Comparison of ENCODE assay signal across 30 mouse cellular contexts in the genomic region with DNA sequence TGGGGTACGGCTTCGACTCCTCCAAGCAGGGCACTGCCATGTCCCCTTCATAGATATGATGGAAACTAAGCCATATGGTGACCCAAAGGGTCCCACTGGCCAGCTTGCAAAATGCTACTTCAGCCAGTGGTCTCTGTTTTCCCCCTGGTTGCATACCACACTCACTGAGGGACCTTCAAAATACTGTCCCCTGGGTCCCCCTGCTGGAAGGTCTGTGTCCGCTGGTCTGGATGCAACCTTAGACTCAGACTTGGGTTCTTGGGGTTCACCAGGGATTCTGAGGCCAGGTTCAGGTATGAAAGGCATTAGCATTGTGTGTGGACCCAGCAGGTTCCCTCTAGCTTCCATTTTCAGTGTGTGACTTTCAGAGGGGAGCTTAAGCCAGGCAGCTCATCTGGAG. TPM values are rescaled to one million over a fixed set of nuclear protein-coding genes. Genes with fewer than 3 reads are reported as not detected.
A peak's percentile ranks its signal among the peaks of the same experiment; 100 is the strongest.
DNase-seq lines count a peak whose midpoint lies in the region; ATAC-seq and TF ChIP-seq lines count a peak whose summit lies in the region.
"Had no signal": no experiment of that assay in that cellular context is flagged by ENCODE, and none has a peak within 500 bp of the region (broad histone marks: within the 10 kb centered on the region; RNA-seq: fewer than 3 reads in every experiment).

No protein-coding gene starts in this region.

- TF ChIP-seq POLR2A in CH12.LX (IDR thresholded peaks at IDR 0.05; ENCODE audit: low read depth, low read length): no peak

- in situ Hi-C loops in CH12.LX (cut with MboI; ENCODE audit: low pct_ligation_motif_present, low pct_unique_long_range_greater_than_20kb, low sequenced_read_pairs): no loop called here

- TF ChIP-seq EP300 in liver, postnatal 0 days (IDR thresholded peaks at IDR 0.05; ENCODE audit: low read depth): no peak
- no peak for TF ChIP-seq EP300 in CH12.LX (IDR thresholded peaks at IDR 0.05; ENCODE audit: low read length)

- peaks cover 4% of the 10 kb centered on the region; the same call in 1 of the 2 replicates for H3K27me3 ChIP-seq in hindbrain, postnatal 0 days (ENCODE audit: insufficient read depth, low read length)
- peaks cover 28% of the 10 kb centered on the region for H3K27me3 ChIP-seq in hindbrain, embryonic 12.5 days
- H3K27me3 ChIP-seq in liver, postnatal 0 days (ENCODE audit: insufficient read depth, low read length): peaks cover 8% of the 10 kb centered on the region; the same call in 1 of the 2 replicates
- H3K27me3 ChIP-seq in liver, embryonic 12.5 days (replicated peaks): peaks cover 46% of the 10 kb centered on the region
- H3K27me3 ChIP-seq in CH12.LX (replicated peaks): peaks cover 76% of the 10 kb centered on the region

- DNase-seq in hindbrain, postnatal 0 days (ENCODE audit: low spot score): peak; percentile 17
- DNase-seq in liver, postnatal 0 days: no peak
- DNase-seq in A20 (ENCODE audit: low read depth, low spot score) (peak; percentile 13), CH12.LX (ENCODE audit: extremely low read depth) (no peak)
- no peak for DNase-seq in cerebellum, adult 9-11 months
- no peak for DNase-seq in spleen, postnatal 4 days (ENCODE audit: low spot score in 2 of 2)
- DNase-seq: adrenal gland, adult 2 months; cerebellum, adult 11 months; gastrocnemius, adult 2 months; kidney, adult 9 months; kidney, postnatal 36 days; left cerebral cortex, postnatal 4 days; lung, postnatal 4 days; right cerebral cortex, postnatal 25 days; spleen, adult 18-20 months; thymus, postnatal 14 days had no signal

- no peaks in the 10 kb centered on the region for H3K79me2 ChIP-seq in CH12.LX (replicated peaks; ENCODE audit: control insufficient read depth, extremely low read depth, insufficient read depth, poor library complexity, severe bottlenecking)

- no peaks in the 10 kb centered on the region for H3K4me1 ChIP-seq in hindbrain, postnatal 0 days (ENCODE audit: insufficient read depth, low read length)
- no peaks in the 10 kb centered on the region for H3K4me1 ChIP-seq in hindbrain, embryonic 12.5 days
- no peaks in the 10 kb centered on the region for H3K4me1 ChIP-seq in liver, postnatal 0 days (ENCODE audit: insufficient read depth)
- no peaks in the 10 kb centered on the region for H3K4me1 ChIP-seq in liver, embryonic 12.5 days
- no peaks in the 10 kb centered on the region for H3K4me1 ChIP-seq in CH12.LX (ENCODE audit: control insufficient read depth in 1 of 2, insufficient read depth in 2 of 2)
- H3K4me1 ChIP-seq: embryonic facial prominence, embryonic 13.5 days; forebrain, embryonic 13.5 days had no signal

- H3K9me3 ChIP-seq in hindbrain, postnatal 0 days (ENCODE audit: low read length): no peaks in the 10 kb centered on the region
- H3K9me3 ChIP-seq in hindbrain, embryonic 12.5 days (replicated peaks): no peaks in the 10 kb centered on the region
- H3K9me3 ChIP-seq in liver, postnatal 0 days (ENCODE audit: low read length): no peaks in the 10 kb centered on the region
- H3K9me3 ChIP-seq in liver, embryonic 12.5 days (replicated peaks): no peaks in the 10 kb centered on the region
- H3K9me3 ChIP-seq in CH12.LX (replicated peaks; ENCODE audit: low read length): no peaks in the 10 kb centered on the region
- H3K9me3 ChIP-seq: embryonic facial prominence, embryonic 13.5 days; forebrain, embryonic 13.5 days; hindbrain, embryonic 13.5 days; limb, embryonic 15.5 days; lung, embryonic 15.5 days had no signal

- no peak overlapping the region for H3K9ac ChIP-seq in hindbrain, postnatal 0 days (replicated peaks; ENCODE audit: low read length)
- H3K9ac ChIP-seq in hindbrain, embryonic 12.5 days: no peak overlapping the region
- H3K9ac ChIP-seq in liver, postnatal 0 days (replicated peaks): no peak overlapping the region
- H3K9ac ChIP-seq in liver, embryonic 12.5 days: no peak overlapping the region
- H3K9ac ChIP-seq in CH12.LX (ENCODE audit: insufficient read depth, low read depth): no peak overlapping the region
- H3K9ac ChIP-seq: embryonic facial prominence, embryonic 13.5 days; forebrain, embryonic 13.5 days; hindbrain, embryonic 13.5 days; limb, embryonic 15.5 days; lung, embryonic 15.5 days had no signal

- 0 out of 2 replicates have a peak, but pooled peaks have one; percentile 26 for TF ChIP-seq CTCF in hindbrain, postnatal 0 days (IDR thresholded peaks at IDR 0.05; ENCODE audit: low read depth)
- TF ChIP-seq CTCF in liver, postnatal 0 days (IDR thresholded peaks at IDR 0.05; ENCODE audit: low read depth): peak; percentile 27; the same call in 1 of the 2 replicates
- TF ChIP-seq CTCF in CH12.LX (conservative IDR thresholded peaks at IDR 0.05 in 1 of 2, IDR thresholded peaks at IDR 0.05 in 1 of 2; ENCODE audit: low read depth in 2 of 2, low read length in 2 of 2): peak in 1 of 2 experiments; percentile 38; a peak in 2 of 4 replicates

- H3K36me3 ChIP-seq in hindbrain, postnatal 0 days (ENCODE audit: insufficient read depth, low read length): no peaks in the 10 kb centered on the region
- no peaks in the 10 kb centered on the region for H3K36me3 ChIP-seq in hindbrain, embryonic 12.5 days
- no peaks in the 10 kb centered on the region for H3K36me3 ChIP-seq in liver, postnatal 0 days (replicated peaks; ENCODE audit: insufficient read depth, low read length)
- H3K36me3 ChIP-seq in liver, embryonic 12.5 days: no peaks in the 10 kb centered on the region
- H3K36me3 ChIP-seq in CH12.LX (replicated peaks in 1 of 2; ENCODE audit: control insufficient read depth in 1 of 2, insufficient read depth in 1 of 2, low read length in 1 of 2): no peaks in the 10 kb centered on the region
- H3K36me3 ChIP-seq: embryonic facial prominence, embryonic 13.5 days; hindbrain, embryonic 13.5 days; limb, embryonic 15.5 days; lung, embryonic 15.5 days had no signal

- TF ChIP-seq RAD21 in CH12.LX (IDR thresholded peaks at IDR 0.05; ENCODE audit: low read depth, low read length): peak; percentile 5

- H3K4me2 ChIP-seq in hindbrain, postnatal 0 days (ENCODE audit: low read depth, low read length): no peak overlapping the region
- no peak overlapping the region for H3K4me2 ChIP-seq in hindbrain, embryonic 12.5 days (replicated peaks)
- H3K4me2 ChIP-seq in liver, postnatal 0 days (ENCODE audit: low read depth, low read length): no peak overlapping the region
- H3K4me2 ChIP-seq in liver, embryonic 12.5 days: no peak overlapping the region
- H3K4me2 ChIP-seq in CH12.LX (ENCODE audit: insufficient read depth, low read depth, poor library complexity, severe bottlenecking): no peak overlapping the region
- H3K4me2 ChIP-seq: embryonic facial prominence, embryonic 13.5 days; forebrain, embryonic 13.5 days; heart, embryonic 11.5 days; hindbrain, embryonic 13.5 days; limb, embryonic 15.5 days; lung, embryonic 15.5 days had no signal

- 72% methylated on average over 3 of the region's 3 CpGs for WGBS in hindbrain, postnatal 0 days
- 65% methylated on average over 3 of the region's 3 CpGs for WGBS in hindbrain, embryonic 12.5 days
- WGBS in liver, postnatal 0 days (ENCODE audit: insufficient replicate concordance): 69% methylated on average over 3 of the region's 3 CpGs
- WGBS in liver, embryonic 12.5 days (ENCODE audit: insufficient replicate concordance): 55% methylated on average over 3 of the region's 3 CpGs

- dilution Hi-C loops in CH12.LX (cut with MboI; ENCODE audit: extremely low pct_ligation_motif_present, extremely low pct_unique_long_range_greater_than_20kb, low sequenced_read_pairs): loop anchor here (10.0 kb wide), 1 partner anchor 48 kb away; the partner anchor contains the start of gene Sost

- no peak overlapping the region for H3K4me3 ChIP-seq in hindbrain, postnatal 0 days (ENCODE audit: low read length)
- no peak overlapping the region for H3K4me3 ChIP-seq in hindbrain, embryonic 12.5 days
- H3K4me3 ChIP-seq in liver, postnatal 0 days (ENCODE audit: low read depth, low read length): no peak overlapping the region
- no peak overlapping the region for H3K4me3 ChIP-seq in liver, embryonic 12.5 days
- no peak overlapping the region for H3K4me3 ChIP-seq in CH12.LX (replicated peaks in 1 of 3; ENCODE audit: low read depth in 2 of 3, low read length in 2 of 3, poor library complexity in 1 of 3)
- H3K4me3 ChIP-seq: embryonic facial prominence, embryonic 13.5 days; erythroblast, embryonic 14.5 days; forebrain, embryonic 13.5 days; gastrocnemius, adult 2 months; hindbrain, embryonic 13.5 days; limb, embryonic 15.5 days; lung, embryonic 15.5 days had no signal

- H3K27ac ChIP-seq in hindbrain, postnatal 0 days: no peak overlapping the region
- H3K27ac ChIP-seq in hindbrain, embryonic 12.5 days: no peak overlapping the region
- H3K27ac ChIP-seq in liver, postnatal 0 days (ENCODE audit: low read depth): no peak overlapping the region
- no peak overlapping the region for H3K27ac ChIP-seq in liver, embryonic 12.5 days
- no peak overlapping the region for H3K27ac ChIP-seq in CH12.LX (ENCODE audit: insufficient read depth, low read depth)
- H3K27ac ChIP-seq: embryonic facial prominence, embryonic 13.5 days; forebrain, embryonic 13.5 days; gastrocnemius, adult 2 months; hindbrain, embryonic 13.5 days; limb, embryonic 15.5 days; lung, embryonic 15.5 days had no signal

- no peak for ATAC-seq in hindbrain, postnatal 0 days
- no peak for ATAC-seq in hindbrain, embryonic 12.5 days (ENCODE audit: low FRiP score)
- ATAC-seq in liver, postnatal 0 days: no peak
- no peak for ATAC-seq in liver, embryonic 12.5 days
- ATAC-seq: forebrain, embryonic 13.5 days; inflammation-experienced regulatory T-cells, adult 6 months had no signal

TF ChIP-seq in CH12.LX, 34 proteins besides CTCF, POLR2A, EP300 and RAD21 (continues in another document):
- TF ChIP-seq SMC3 (IDR thresholded peaks at IDR 0.05; ENCODE audit: low read depth, low read length): peak; percentile 17; the same call in 1 of the 2 replicates

RNA-seq across cellular contexts. Expression of gene Meox1, which starts 22.6 kb away (rescaled TPM):
- total RNA-seq in hindbrain, postnatal 0 days (2014; rRNA removed): 1.8 and 2.0 TPM in 2 replicates
- 0.69 and 0.73 TPM in 2 replicates for polyA plus RNA-seq in hindbrain, postnatal 0 days (2015; fragmentation: Nextera tagmentation; extraction: Ambion mirVana)
- 1.4 and 1.9 TPM in 2 replicates for polyA plus RNA-seq in hindbrain, embryonic 12.5 days (2016; fragmentation: Nextera tagmentation; extraction: Ambion mirVana)
- 0.05 and 0.11 TPM in 2 replicates for polyA plus RNA-seq in liver, postnatal 0 days (2015; fragmentation: Nextera tagmentation; extraction: Ambion mirVana)
- 0.72 and 1.3 TPM in 2 replicates for polyA plus RNA-seq in liver, embryonic 12.5 days (2016; fragmentation: Nextera tagmentation; extraction: Ambion mirVana)
- not detected in 2 replicates for total RNA-seq in CH12.LX (2012; rRNA removed)
- not detected in 2 replicates for total RNA-seq in CH12.LX (2014; rRNA removed)
- polyA plus RNA-seq in CH12.LX (2012; ENCODE audit: insufficient read length, low read depth): not detected in 2 replicates
- total RNA-seq: monocyte, adult 5-6 weeks; neutrophil, adult 5-6 weeks had no signal
- polyA plus RNA-seq: erythroblast, embryonic 14.5 days; inflammation-experienced regulatory T-cells, adult 6 months had no signal

RNA-seq across cellular contexts. Expression of gene Sost, which starts 50.0 kb away (rescaled TPM):
- 0.22 TPM in 1 of 2 replicates, not detected in the other for total RNA-seq in hindbrain, postnatal 0 days (2014; rRNA removed)
- 0.14 and 0.16 TPM in 2 replicates for polyA plus RNA-seq in hindbrain, postnatal 0 days (2015; fragmentation: Nextera tagmentation; extraction: Ambion mirVana)
- polyA plus RNA-seq in hindbrain, embryonic 12.5 days (2016; fragmentation: Nextera tagmentation; extraction: Ambion mirVana): 0.46 and 0.79 TPM in 2 replicates
- polyA plus RNA-seq in liver, postnatal 0 days (2015; fragmentation: Nextera tagmentation; extraction: Ambion mirVana): not detected in 2 replicates
- 0.10 TPM in 2 replicates for polyA plus RNA-seq in liver, embryonic 12.5 days (2016; fragmentation: Nextera tagmentation; extraction: Ambion mirVana)
- total RNA-seq in CH12.LX (2012; rRNA removed) (not detected in 2 replicates), CH12.LX (2014; rRNA removed) (not detected in 2 replicates)
- not detected in 2 replicates for polyA plus RNA-seq in CH12.LX (2012; ENCODE audit: insufficient read length, low read depth)
- total RNA-seq: adrenal gland, adult 2 months; ES-E14; gastrocnemius, adult 2 months; left cerebral cortex, adult 18-20 months; left cerebral cortex, postnatal 4 days; monocyte, adult 5-6 weeks; neutrophil, adult 5-6 weeks had no signal
- polyA plus RNA-seq: erythroblast, embryonic 14.5 days; forebrain, embryonic 13.5 days; inflammation-experienced regulatory T-cells, adult 6 months had no signal

Comparison
In these comparisons a context has a peak if more than half of its experiments do, and no peak if none do; other contexts are left out.
1. DNase-seq: peak in hindbrain, postnatal 0 days (single experiment) and A20 (single experiment); none in liver, postnatal 0 days (single experiment), CH12.LX (single experiment), cerebellum, adult 9-11 months (single experiment) and spleen, postnatal 4 days (0 of 2).